Mouse (Mus musculus): ENCODE data around the gene Nrm. TPM values are rescaled to one million over a fixed set of nuclear protein-coding genes. Genes with fewer than 3 reads are reported as not detected.

The Nrm gene
- total and polyA plus RNA-seq, 2 experiments from 2014 or later, result 9.7 to 13.1 TPM

GRCm38 (mm10) chr17:35834696-35835422, 26.3 kb upstream of the Nrm start:
- WGBS, result 64% methylated on average over 26 of the region's 26 CpGs
- Histone ChIP-seq H3K9ac (peak overlapping the region; percentile 22; the same call in 1 of the 2 replicates), H3K4me3 (ENCODE audit: low read depth, low read length) (peak overlapping the region; percentile 90), H3K27me3 (ENCODE audit: insufficient read depth, low read length) (no peaks in the 10 kb centered on the region), H3K4me1 (ENCODE audit: insufficient read depth) (peaks cover 16% of the 10 kb centered on the region; the same call in 1 of the 2 replicates), H3K4me2 (ENCODE audit: low read depth) (peak overlapping the region; percentile 77), H3K36me3 (ENCODE audit: insufficient read depth) (peaks cover 54% of the 10 kb centered on the region), H3K9me3 (ENCODE audit: low read length) (no peaks in the 10 kb centered on the region), H3K27ac (ENCODE audit: low read depth, low read length) (no peak overlapping the region; the same call in 1 of the 2 replicates)
- DNase-seq, result peak; percentile 51
- TF ChIP-seq CTCF (IDR thresholded peaks at IDR 0.05; ENCODE audit: low read depth), result peak; percentile 29; the same call in 1 of the 2 replicates
- no peak for ATAC-seq

- peaks cover 52% of the 10 kb centered on the region for H3K36me3 ChIP-seq (ENCODE audit: insufficient read depth)
- ATAC-seq, result no peak
- no peaks in the 10 kb centered on the region for H3K27me3 ChIP-seq (ENCODE audit: insufficient read depth, low read length)
- no peaks in the 10 kb centered on the region for H3K9me3 ChIP-seq (ENCODE audit: low read length)
- no peak overlapping the region for H3K27ac ChIP-seq (ENCODE audit: low read depth, low read length)
- H3K4me3 ChIP-seq (ENCODE audit: low read depth, low read length), result peak overlapping the region; percentile 90
- peaks cover 18% of the 10 kb centered on the region; the same call in 1 of the 2 replicates for H3K4me1 ChIP-seq (ENCODE audit: insufficient read depth)
- WGBS, result 65% methylated on average over 26 of the region's 26 CpGs
- TF ChIP-seq CTCF (IDR thresholded peaks at IDR 0.05; ENCODE audit: low read depth), result no peak
- H3K4me2 ChIP-seq (ENCODE audit: low read depth), result peak overlapping the region; percentile 77
- peak overlapping the region; percentile 93 for H3K9ac ChIP-seq
- DNase-seq, result no peak
Observed at GRCm38 (mm10) chr17:35835424-35836140, 25.5 kb upstream of the Nrm start.

GRCm38 (mm10) chr17:35836178-35836965, 24.7 kb upstream of the Nrm start:
- TF ChIP-seq CTCF (IDR thresholded peaks at IDR 0.05; ENCODE audit: low read depth), result peak; percentile 89
- 7% methylated on average over 24 of the region's 24 CpGs for WGBS
- Histone ChIP-seq H3K27me3 (ENCODE audit: insufficient read depth, low read length) (no peaks in the 10 kb centered on the region), H3K36me3 (ENCODE audit: insufficient read depth) (peaks cover 44% of the 10 kb centered on the region), H3K9me3 (ENCODE audit: low read length) (no peaks in the 10 kb centered on the region), H3K27ac (ENCODE audit: low read depth, low read length) (peak overlapping the region; percentile 98), H3K9ac (peak overlapping the region; percentile 93), H3K4me2 (ENCODE audit: low read depth) (peak overlapping the region; percentile 77), H3K4me3 (ENCODE audit: low read depth, low read length) (peak overlapping the region; percentile 90), H3K4me1 (ENCODE audit: insufficient read depth) (peaks cover 20% of the 10 kb centered on the region; the same call in 1 of the 2 replicates)
- ATAC-seq, result peak; percentile 6
- DNase-seq, result peak; percentile 96

- peaks cover 23% of the 10 kb centered on the region; the same call in 1 of the 2 replicates for H3K4me1 ChIP-seq (ENCODE audit: insufficient read depth)
- WGBS, result under 1% methylated on average over 25 of the region's 25 CpGs
Observed at GRCm38 (mm10) chr17:35836991-35837422, 24.1 kb upstream of the Nrm start.

GRCm38 (mm10) chr17:35837487-35837886, 23.6 kb upstream of the Nrm start:
- H3K9ac ChIP-seq, result peak overlapping the region; percentile 93
- H3K4me3 ChIP-seq (ENCODE audit: low read depth, low read length), result peak overlapping the region; percentile 90
- no peak for TF ChIP-seq CTCF (IDR thresholded peaks at IDR 0.05; ENCODE audit: low read depth)
- no peaks in the 10 kb centered on the region for H3K27me3 ChIP-seq (ENCODE audit: insufficient read depth, low read length)
- peaks cover 35% of the 10 kb centered on the region for H3K36me3 ChIP-seq (ENCODE audit: insufficient read depth)
- no peaks in the 10 kb centered on the region for H3K9me3 ChIP-seq (ENCODE audit: low read length)
- under 1% methylated on average over 18 of the region's 18 CpGs for WGBS
- H3K27ac ChIP-seq (ENCODE audit: low read depth, low read length), result peak overlapping the region; percentile 98
- H3K4me1 ChIP-seq (ENCODE audit: insufficient read depth), result peaks cover 26% of the 10 kb centered on the region; the same call in 1 of the 2 replicates
- peak; percentile 8; the same call in 1 of the 2 replicates for ATAC-seq
- peak; percentile 78 for DNase-seq
- H3K4me2 ChIP-seq (ENCODE audit: low read depth), result peak overlapping the region; percentile 77

More at GRCm38 (mm10) chr17:35836991-35837422, 24.1 kb upstream of the Nrm start:
- no peak for TF ChIP-seq CTCF (IDR thresholded peaks at IDR 0.05; ENCODE audit: low read depth)
- H3K9ac ChIP-seq, result peak overlapping the region; percentile 93
- peak; percentile 94 for DNase-seq
- H3K36me3 ChIP-seq (ENCODE audit: insufficient read depth), result peaks cover 40% of the 10 kb centered on the region
- H3K4me2 ChIP-seq (ENCODE audit: low read depth), result peak overlapping the region; percentile 77
- no peaks in the 10 kb centered on the region for H3K27me3 ChIP-seq (ENCODE audit: insufficient read depth, low read length)
- peak overlapping the region; percentile 90 for H3K4me3 ChIP-seq (ENCODE audit: low read depth, low read length)
- ATAC-seq, result peak; percentile 30
- H3K27ac ChIP-seq (ENCODE audit: low read depth, low read length), result peak overlapping the region; percentile 98
- no peaks in the 10 kb centered on the region for H3K9me3 ChIP-seq (ENCODE audit: low read length)

GRCm38 (mm10) chr17:35838122-35838544, 23.0 kb upstream of the Nrm start, which contains the start of gene Tubb5:
Tubb5 (minus strand) TSS chr17:35838306.
- WGBS, result 3% methylated on average over 29 of the region's 29 CpGs
- TF ChIP-seq CTCF (IDR thresholded peaks at IDR 0.05; ENCODE audit: low read depth), result no peak
- H3K9me3 ChIP-seq (ENCODE audit: low read length), result no peaks in the 10 kb centered on the region
- H3K27ac ChIP-seq (ENCODE audit: low read depth, low read length), result peak within 1 kb of the TSS; percentile 98
- H3K9ac ChIP-seq, result peak within 1 kb of the TSS; percentile 93
- peak; percentile 98 for DNase-seq
- H3K27me3 ChIP-seq (ENCODE audit: insufficient read depth, low read length), result no peaks in the 10 kb centered on the region
- H3K4me2 ChIP-seq (ENCODE audit: low read depth), result peak within 1 kb of the TSS; percentile 77
- ATAC-seq, result peak; percentile 75
- H3K4me3 ChIP-seq (ENCODE audit: low read depth, low read length), result peak within 1 kb of the TSS; percentile 90
- H3K4me1 ChIP-seq (ENCODE audit: insufficient read depth), result peaks cover 25% of the 10 kb centered on the region; the same call in 1 of the 2 replicates
- peaks cover 30% of the 10 kb centered on the region for H3K36me3 ChIP-seq (ENCODE audit: insufficient read depth)

Data from forebrain, postnatal 0 days (tissue).